Mouse (Mus musculus): ENCODE results near the gene 2810006K23Rik. TPM values are rescaled to one million over a fixed set of nuclear protein-coding genes. Genes with fewer than 3 reads are reported as not detected.
A peak's percentile ranks its signal among the peaks of the same experiment; 100 is the strongest.
"Not testable (repeated sequence)": the region's sequence is repeated elsewhere in the genome, so short reads cannot be mapped to it uniquely, and the experiment has no call there.

2810006K23Rik gene
- 21.7 and 23.0 TPM in 2 replicates for polyA plus RNA-seq (2014; fragmentation: Nextera tagmentation; extraction: Ambion mirVana)

DNA sequence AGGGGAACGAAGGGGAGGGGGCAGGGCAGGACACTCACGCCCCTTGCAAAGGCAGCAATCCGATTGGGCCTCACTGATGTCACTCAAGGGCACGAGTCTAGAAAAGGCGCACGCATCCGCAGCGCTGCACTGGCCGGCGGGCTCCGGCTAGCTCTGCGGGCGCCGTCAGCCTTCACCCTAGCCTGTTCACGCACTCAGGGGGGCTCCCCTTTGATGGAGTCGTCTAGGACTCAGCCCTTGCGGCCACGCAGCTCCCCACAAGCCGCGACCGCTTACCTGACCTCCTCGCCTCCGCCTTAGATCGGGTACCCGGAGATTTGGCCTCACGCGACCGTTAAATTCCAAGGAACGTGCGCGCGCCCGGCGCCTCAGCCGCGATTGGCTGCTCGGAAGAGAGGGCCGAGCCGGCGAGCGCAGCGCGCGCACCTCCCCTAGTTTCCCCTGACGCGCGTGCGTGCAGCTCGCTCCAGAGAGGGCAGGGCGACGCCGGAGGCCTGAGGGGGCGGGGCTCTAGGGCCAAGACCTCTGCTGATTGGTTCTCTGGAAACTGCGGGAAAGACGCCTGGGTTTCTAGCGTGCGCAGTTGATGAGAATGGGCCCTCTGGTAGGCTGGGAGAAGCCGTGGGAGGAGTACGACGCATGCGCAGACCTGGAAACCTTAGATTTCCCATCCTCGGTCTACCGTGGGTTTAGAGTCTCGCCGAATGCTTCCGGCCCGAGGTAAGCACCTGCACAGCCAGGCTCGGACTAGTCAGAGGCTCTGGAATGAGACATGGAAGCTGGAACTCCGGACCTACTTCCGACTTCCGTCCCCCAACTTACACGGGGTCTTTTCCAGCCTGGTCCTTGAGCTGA lies at the start of gene 2810006K23Rik, which contains the start of gene Mphosph9:
Gene 2810006K23Rik (plus strand): TSS at position 580 of the 855 bp plus-strand sequence.
Gene Mphosph9 (minus strand): TSS at position 463 of the 855 bp plus-strand sequence.
- Histone ChIP-seq H3K4me2 (ENCODE audit: low read depth) (peak within 1 kb of the TSS; percentile 84), H3K9ac (ENCODE audit: low read length) (peak within 1 kb of the TSS; percentile 82), H3K27ac (ENCODE audit: low read depth, low read length) (peak within 1 kb of the TSS; percentile 92), H3K4me1 (ENCODE audit: control insufficient read depth, insufficient read depth, low read length) (peaks cover 11% of the 10 kb centered on the region), H3K27me3 (ENCODE audit: control insufficient read depth, insufficient read depth, low read length) (no peaks in the 10 kb centered on the region), H3K9me3 (ENCODE audit: control insufficient read depth, low read length) (no peaks in the 10 kb centered on the region), H3K36me3 (ENCODE audit: control insufficient read depth, insufficient read depth, low read length) (peaks cover 2% of the 10 kb centered on the region; the same call in 1 of the 2 replicates), H3K4me3 (ENCODE audit: low read depth, low read length) (peak within 1 kb of the TSS; percentile 58)
- WGBS: under 1% methylated on average over 72 of the region's 72 CpGs
- DNase-seq (ENCODE audit: low spot score): peak; percentile 100
- ATAC-seq (ENCODE audit: insufficient read depth, low FRiP score, low TSS enrichment): peak; percentile 99

DNA sequence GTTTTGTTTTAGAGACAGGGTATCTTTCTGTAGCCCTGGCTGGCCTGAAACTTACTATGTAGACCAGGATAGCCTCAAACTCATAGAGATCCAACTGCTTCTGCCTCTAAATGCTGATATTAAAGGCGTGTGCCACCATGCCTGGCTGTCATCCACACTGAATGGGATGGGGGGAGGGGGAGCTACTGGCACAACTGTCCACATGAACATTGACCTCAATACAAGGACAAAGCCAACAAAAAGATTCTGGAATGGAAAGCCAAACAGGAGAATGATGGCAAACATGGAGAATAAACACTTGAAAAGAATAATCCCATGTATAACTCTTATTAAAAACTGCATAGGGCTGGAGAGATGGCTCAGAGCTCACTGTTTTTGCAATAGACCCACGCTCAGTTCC lies 45.0 kb upstream of the 2810006K23Rik start:
- WGBS: 89% methylated on average over 2 of the region's 2 CpGs
- Histone ChIP-seq H3K4me3 (ENCODE audit: low read depth, low read length) (no peak overlapping the region), H3K36me3 (ENCODE audit: control insufficient read depth, insufficient read depth, low read length) (peaks cover 2% of the 10 kb centered on the region; the same call in 1 of the 2 replicates), H3K27me3 (ENCODE audit: control insufficient read depth, insufficient read depth, low read length) (no peaks in the 10 kb centered on the region), H3K9me3 (ENCODE audit: control insufficient read depth, low read length) (no peaks in the 10 kb centered on the region), H3K4me2 (ENCODE audit: low read depth) (no peak overlapping the region), H3K9ac (ENCODE audit: low read length) (no peak overlapping the region), H3K27ac (ENCODE audit: low read depth, low read length) (no peak overlapping the region), H3K4me1 (ENCODE audit: control insufficient read depth, insufficient read depth, low read length) (no peaks in the 10 kb centered on the region)
- ATAC-seq (ENCODE audit: insufficient read depth, low FRiP score, low TSS enrichment) (no peak), DNase-seq (ENCODE audit: low spot score) (no peak)

- WGBS: 79% methylated on average over 3 of the region's 3 CpGs
- Histone ChIP-seq H3K9ac (ENCODE audit: low read length) (no peak overlapping the region), H3K9me3 (ENCODE audit: control insufficient read depth, low read length) (no peaks in the 10 kb centered on the region), H3K4me1 (ENCODE audit: control insufficient read depth, insufficient read depth, low read length) (no peaks in the 10 kb centered on the region), H3K36me3 (ENCODE audit: control insufficient read depth, insufficient read depth, low read length) (peaks cover 5% of the 10 kb centered on the region), H3K27me3 (ENCODE audit: control insufficient read depth, insufficient read depth, low read length) (no peaks in the 10 kb centered on the region), H3K4me3 (ENCODE audit: low read depth, low read length) (no peak overlapping the region), H3K27ac (ENCODE audit: low read depth, low read length) (no peak overlapping the region), H3K4me2 (ENCODE audit: low read depth) (no peak overlapping the region)
- DNase-seq (ENCODE audit: low spot score) (peak; percentile 32), ATAC-seq (ENCODE audit: insufficient read depth, low FRiP score, low TSS enrichment) (no peak)
These were observed 43.6 kb upstream of the 2810006K23Rik start for GRCm38 (mm10) chr5:124284330-124284729.

- Histone ChIP-seq H3K4me1 (ENCODE audit: control insufficient read depth, insufficient read depth, low read length) (no peaks in the 10 kb centered on the region), H3K27ac (ENCODE audit: low read depth, low read length) (no peak overlapping the region), H3K9me3 (ENCODE audit: control insufficient read depth, low read length) (no peaks in the 10 kb centered on the region), H3K36me3 (ENCODE audit: control insufficient read depth, insufficient read depth, low read length) (peaks cover 20% of the 10 kb centered on the region), H3K9ac (ENCODE audit: low read length) (no peak overlapping the region), H3K27me3 (ENCODE audit: control insufficient read depth, insufficient read depth, low read length) (no peaks in the 10 kb centered on the region), H3K4me2 (ENCODE audit: low read depth) (no peak overlapping the region), H3K4me3 (ENCODE audit: low read depth, low read length) (no peak overlapping the region)
- no peak for DNase-seq (ENCODE audit: low spot score)
- WGBS: 95% methylated on average over 6 of the region's 6 CpGs
- ATAC-seq (ENCODE audit: insufficient read depth, low FRiP score, low TSS enrichment): no peak
These were observed 40.2 kb upstream of the 2810006K23Rik start for GRCm38 (mm10) chr5:124287616-124288247.

- no peak overlapping the region for H3K27ac ChIP-seq (ENCODE audit: low read depth, low read length)
- 92% methylated on average over 4 of the region's 4 CpGs for WGBS
- H3K9ac ChIP-seq (ENCODE audit: low read length): no peak overlapping the region
- no peaks in the 10 kb centered on the region for H3K4me1 ChIP-seq (ENCODE audit: control insufficient read depth, insufficient read depth, low read length)
- DNase-seq (ENCODE audit: low spot score) (no peak), ATAC-seq (ENCODE audit: insufficient read depth, low FRiP score, low TSS enrichment) (no peak)
- H3K4me3 ChIP-seq (ENCODE audit: low read depth, low read length): no peak overlapping the region
- H3K9me3 ChIP-seq (ENCODE audit: control insufficient read depth, low read length): no peaks in the 10 kb centered on the region
- no peaks in the 10 kb centered on the region for H3K27me3 ChIP-seq (ENCODE audit: control insufficient read depth, insufficient read depth, low read length)
- no peak overlapping the region for H3K4me2 ChIP-seq (ENCODE audit: low read depth)
- peaks cover 25% of the 10 kb centered on the region for H3K36me3 ChIP-seq (ENCODE audit: control insufficient read depth, insufficient read depth, low read length)
These were observed 37.7 kb upstream of the 2810006K23Rik start for GRCm38 (mm10) chr5:124290216-124290615.

DNA sequence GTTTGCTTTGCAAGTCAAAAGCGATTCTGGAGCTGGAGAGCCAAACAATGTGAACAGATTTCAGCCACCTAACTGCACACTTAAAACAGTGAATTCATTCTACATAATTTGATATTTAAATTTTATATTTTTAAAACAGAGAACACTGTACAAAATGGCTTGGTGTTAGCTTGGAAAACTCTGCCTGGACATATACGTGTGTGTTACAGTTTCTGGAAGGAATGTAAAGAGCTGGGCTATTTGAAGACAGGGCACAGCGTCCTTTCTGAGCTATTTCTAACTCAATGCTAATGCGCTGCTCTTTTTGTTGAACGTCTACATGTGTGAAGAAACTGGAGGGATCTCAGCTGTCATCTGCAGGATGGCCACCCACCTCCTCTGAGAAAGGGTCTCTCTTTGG lies 33.9 kb upstream of the 2810006K23Rik start:
- no peaks in the 10 kb centered on the region for H3K27me3 ChIP-seq (ENCODE audit: control insufficient read depth, insufficient read depth, low read length)
- H3K4me2 ChIP-seq (ENCODE audit: low read depth): no peak overlapping the region
- no peak overlapping the region for H3K27ac ChIP-seq (ENCODE audit: low read depth, low read length)
- no peak overlapping the region for H3K9ac ChIP-seq (ENCODE audit: low read length)
- ATAC-seq (ENCODE audit: insufficient read depth, low FRiP score, low TSS enrichment): no peak
- no peaks in the 10 kb centered on the region for H3K4me1 ChIP-seq (ENCODE audit: control insufficient read depth, insufficient read depth, low read length)
- no peaks in the 10 kb centered on the region for H3K9me3 ChIP-seq (ENCODE audit: control insufficient read depth, low read length)
- H3K4me3 ChIP-seq (ENCODE audit: low read depth, low read length): no peak overlapping the region
- WGBS: 93% methylated on average over 5 of the region's 5 CpGs
- H3K36me3 ChIP-seq (ENCODE audit: control insufficient read depth, insufficient read depth, low read length): peaks cover 36% of the 10 kb centered on the region
- no peak for DNase-seq (ENCODE audit: low spot score)

DNA sequence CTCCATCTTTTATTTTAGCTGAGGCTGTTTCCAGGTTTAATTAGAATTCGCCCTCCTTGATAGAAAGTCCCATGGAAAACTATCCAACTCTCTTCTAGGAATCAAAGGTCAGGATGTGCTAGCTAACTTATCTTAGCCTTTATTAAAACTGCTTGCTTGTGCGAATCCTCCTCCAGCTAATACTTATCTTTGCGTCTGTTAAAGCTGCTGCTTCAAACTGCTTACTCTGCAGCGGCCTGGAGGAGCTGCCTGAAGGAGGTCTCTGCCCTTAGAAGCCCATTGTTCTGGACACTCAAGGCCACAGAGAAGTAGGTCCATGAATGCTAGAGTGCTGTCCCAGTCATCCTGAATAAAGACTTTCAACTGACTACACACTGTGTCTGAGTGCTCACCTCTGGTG lies 31.4 kb upstream of the 2810006K23Rik start:
- no peaks in the 10 kb centered on the region for H3K27me3 ChIP-seq (ENCODE audit: control insufficient read depth, insufficient read depth, low read length)
- H3K9me3 ChIP-seq (ENCODE audit: control insufficient read depth, low read length): no peaks in the 10 kb centered on the region
- no peak overlapping the region for H3K9ac ChIP-seq (ENCODE audit: low read length)
- H3K4me3 ChIP-seq (ENCODE audit: low read depth, low read length): no peak overlapping the region
- DNase-seq (ENCODE audit: low spot score) (no peak), ATAC-seq (ENCODE audit: insufficient read depth, low FRiP score, low TSS enrichment) (no peak)
- H3K4me1 ChIP-seq (ENCODE audit: control insufficient read depth, insufficient read depth, low read length): no peaks in the 10 kb centered on the region
- WGBS: 94% methylated on average over 4 of the region's 4 CpGs
- H3K27ac ChIP-seq (ENCODE audit: low read depth, low read length): no peak overlapping the region
- H3K4me2 ChIP-seq (ENCODE audit: low read depth): no peak overlapping the region
- peaks cover 27% of the 10 kb centered on the region for H3K36me3 ChIP-seq (ENCODE audit: control insufficient read depth, insufficient read depth, low read length)

DNA sequence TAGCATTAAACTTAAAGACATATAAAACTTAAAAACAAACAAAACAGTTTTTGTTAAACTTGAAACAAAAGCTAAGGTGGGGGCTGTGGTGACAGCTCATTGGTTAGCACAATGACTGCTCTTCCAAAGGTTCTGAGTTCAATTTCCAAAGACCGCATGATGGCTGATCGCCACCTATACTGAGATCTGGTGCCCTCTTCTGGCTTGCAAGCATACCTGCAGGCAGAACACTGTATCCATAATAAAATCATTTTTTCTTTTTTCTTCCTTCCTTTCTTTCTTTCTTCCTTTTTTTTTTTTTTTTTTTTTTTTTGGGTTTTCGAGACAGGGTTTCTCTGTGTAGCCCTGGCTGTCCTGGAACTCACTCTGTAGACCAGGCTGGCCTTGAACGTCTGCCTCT lies 28.6 kb upstream of the 2810006K23Rik start:
- H3K4me1 ChIP-seq (ENCODE audit: control insufficient read depth, insufficient read depth, low read length); H3K4me3 ChIP-seq (ENCODE audit: low read depth, low read length); ATAC-seq (ENCODE audit: insufficient read depth, low FRiP score, low TSS enrichment); H3K4me2 ChIP-seq (ENCODE audit: low read depth); H3K27ac ChIP-seq (ENCODE audit: low read depth, low read length); DNase-seq (ENCODE audit: low spot score); H3K27me3 ChIP-seq (ENCODE audit: control insufficient read depth, insufficient read depth, low read length); H3K9me3 ChIP-seq (ENCODE audit: control insufficient read depth, low read length); H3K9ac ChIP-seq (ENCODE audit: low read length): not testable (repeated sequence)
- H3K36me3 ChIP-seq (ENCODE audit: control insufficient read depth, insufficient read depth, low read length): peaks cover 25% of the 10 kb centered on the region
- 75% methylated on average over 3 of the region's 4 CpGs for WGBS

Data from neural tube, embryonic 11.5 days (tissue).